Mouse (Mus musculus) T-helper 1 cell (primary cell): ENCODE measurements around the gene Mycbpap.

Source experiments
- in situ Hi-C: fragments of 300-600 bp; cut with MboI, MseI; formaldehyde crosslinking; loops from one replicate; pipeline ENCODE4 v1.15.1; 2025; ENCODE audit warnings: high pct_unique_total_duplicates

Mycbpap gene

GRCm38 (mm10) chr11:94521219-94521843, at the start of gene Mycbpap:
Gene Mycbpap (minus strand): TSS chr11:94521742.
- in situ Hi-C loops = no loop called here

DNA sequence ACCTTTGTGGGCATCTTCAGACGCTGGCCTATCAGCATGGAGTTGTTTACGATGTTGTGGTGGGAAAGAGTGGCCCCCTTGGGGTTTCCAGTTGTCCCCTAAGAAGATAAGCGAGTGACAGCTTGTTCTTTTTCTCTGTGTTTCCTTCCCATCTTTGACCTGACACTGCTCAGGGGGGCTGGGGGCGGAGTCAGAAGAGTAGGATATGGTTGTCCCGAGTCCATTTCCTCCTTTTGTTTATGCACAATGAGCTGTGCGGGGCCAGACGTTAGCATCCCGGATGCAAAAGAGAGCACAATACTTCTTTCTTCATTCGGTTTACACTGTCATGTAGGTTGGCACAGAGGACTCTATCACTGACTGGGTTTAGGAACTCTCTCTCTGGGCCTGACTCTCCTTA, 49.1 kb upstream of the Mycbpap start:
- in situ Hi-C loops = no loop called here

- in situ Hi-C loops = no loop called here
Measured at GRCm38 (mm10) chr11:94567326-94567725, 45.8 kb upstream of the Mycbpap start.

GRCm38 (mm10) chr11:94566534-94566933, 45.0 kb upstream of the Mycbpap start:
- in situ Hi-C loops = no loop called here

- in situ Hi-C loops = no loop called here
Measured at GRCm38 (mm10) chr11:94565151-94565479, 43.6 kb upstream of the Mycbpap start.

DNA sequence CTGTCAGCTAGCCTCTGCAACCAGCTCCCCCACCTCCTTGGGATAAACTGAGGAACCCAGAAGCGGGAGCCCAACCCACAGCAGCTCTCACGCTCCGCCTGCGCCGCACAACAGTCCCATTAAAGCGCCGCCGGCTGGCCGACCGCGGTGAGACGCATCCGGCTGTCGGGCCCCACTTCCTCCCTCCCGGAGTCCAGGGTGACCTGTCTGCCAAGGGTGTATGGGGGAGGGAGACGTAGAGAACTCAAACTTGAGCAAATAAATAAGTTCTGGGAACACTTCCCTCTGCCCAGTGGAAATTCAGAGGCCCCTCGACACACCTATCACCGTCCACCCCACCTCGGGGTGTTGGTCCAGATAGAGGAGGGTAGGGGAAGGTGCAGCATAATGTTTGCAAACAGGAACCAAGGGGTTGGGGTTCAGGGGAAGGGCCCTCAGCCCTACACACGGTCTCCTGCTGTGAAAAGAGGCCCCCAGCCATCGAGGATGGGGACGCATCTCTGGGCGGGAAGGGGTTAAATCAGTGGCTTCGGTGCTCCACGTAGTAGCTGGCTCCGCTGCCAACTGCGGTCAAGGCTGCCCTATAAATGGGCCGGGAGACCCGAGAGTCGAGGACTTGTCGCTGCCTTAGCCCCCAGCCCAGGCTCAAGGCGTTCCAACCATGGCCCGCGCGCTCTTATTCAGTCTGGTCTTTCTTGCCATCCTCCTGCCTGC, 43.1 kb upstream of the Mycbpap start, which contains the start of gene Chad:
Gene Chad, plus strand, starts transcription at position 611 of the 714 bp plus-strand sequence.
- in situ Hi-C loops = no loop called here

GRCm38 (mm10) chr11:94563821-94564220, 42.3 kb upstream of the Mycbpap start:
- in situ Hi-C loops = no loop called here

GRCm38 (mm10) chr11:94563383-94563782, 41.8 kb upstream of the Mycbpap start:
- in situ Hi-C loops = no loop called here

- in situ Hi-C loops = no loop called here
Measured at GRCm38 (mm10) chr11:94558226-94558625, 36.7 kb upstream of the Mycbpap start.

- in situ Hi-C loops = no loop called here
Measured at GRCm38 (mm10) chr11:94550442-94550744, 28.9 kb upstream of the Mycbpap start.

GRCm38 (mm10) chr11:94549691-94550441, 28.3 kb upstream of the Mycbpap start:
- in situ Hi-C loops = no loop called here

- in situ Hi-C loops = no loop called here
Measured at GRCm38 (mm10) chr11:94548888-94549690, 27.5 kb upstream of the Mycbpap start, which contains the start of gene Rsad1. Gene Rsad1 (minus strand): TSS chr11:94549255.

DNA sequence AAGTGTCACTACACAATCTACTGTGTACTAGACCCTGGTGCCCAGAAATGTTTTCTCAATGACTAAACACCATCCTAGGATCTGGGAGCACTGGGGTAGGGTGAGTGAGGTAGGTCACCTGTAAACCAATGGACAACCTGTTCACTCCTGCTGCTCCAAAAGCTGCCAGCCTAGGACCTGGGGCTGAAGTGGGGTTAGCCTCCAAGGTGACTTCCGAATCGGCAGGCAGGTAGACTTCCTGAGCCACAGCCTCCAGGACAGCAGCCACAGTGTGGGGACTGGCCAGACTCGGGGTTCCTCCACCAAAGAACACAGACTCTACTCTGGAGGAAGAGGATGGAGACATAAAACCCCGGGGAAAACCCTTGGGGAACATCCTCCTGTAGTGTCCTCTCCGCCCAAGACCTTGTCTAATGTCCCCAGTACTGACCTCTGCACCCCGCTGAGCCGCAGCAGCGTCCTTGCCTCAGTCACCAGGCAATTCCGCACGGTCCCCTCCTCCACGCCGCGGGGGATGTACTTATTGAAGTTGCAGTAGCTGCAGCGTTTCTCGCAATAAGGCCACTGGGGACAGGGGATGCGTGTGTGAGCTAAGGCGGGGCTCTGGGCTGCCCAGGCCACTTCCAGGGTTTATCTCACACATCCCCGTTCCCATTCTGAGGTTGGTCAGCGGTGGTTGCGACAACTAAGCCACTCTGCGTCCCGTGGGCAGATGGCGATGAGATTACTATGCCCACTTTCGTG, 26.7 kb upstream of the Mycbpap start:
- in situ Hi-C loops = no loop called here

GRCm38 (mm10) chr11:94547271-94547670, 25.7 kb upstream of the Mycbpap start:
- in situ Hi-C loops = no loop called here

GRCm38 (mm10) chr11:94546381-94546780, 24.8 kb upstream of the Mycbpap start:
- in situ Hi-C loops = no loop called here

DNA sequence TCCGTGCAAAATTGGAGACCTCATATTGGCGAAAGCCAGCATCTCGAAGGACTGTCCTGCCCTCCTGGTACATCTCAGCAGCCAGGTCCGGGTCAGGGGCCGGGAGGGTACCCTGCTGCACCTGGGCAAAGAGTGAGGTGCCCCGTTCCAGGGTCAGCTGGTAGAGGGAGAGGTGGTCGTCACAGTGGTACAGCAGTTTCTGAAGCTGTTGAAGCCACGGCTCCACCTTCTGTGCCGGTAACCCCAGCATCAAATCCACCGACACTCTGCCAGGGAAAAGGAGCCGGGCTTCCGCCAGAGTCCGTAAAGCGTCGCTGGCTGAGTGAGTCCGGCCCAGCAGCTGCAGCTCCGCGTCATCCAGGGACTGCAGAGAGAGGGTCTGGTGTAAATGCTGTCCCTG, 22.9 kb upstream of the Mycbpap start:
- in situ Hi-C loops = no loop called here

- in situ Hi-C loops = no loop called here
Measured at GRCm38 (mm10) chr11:94543932-94544331, 22.4 kb upstream of the Mycbpap start.

DNA sequence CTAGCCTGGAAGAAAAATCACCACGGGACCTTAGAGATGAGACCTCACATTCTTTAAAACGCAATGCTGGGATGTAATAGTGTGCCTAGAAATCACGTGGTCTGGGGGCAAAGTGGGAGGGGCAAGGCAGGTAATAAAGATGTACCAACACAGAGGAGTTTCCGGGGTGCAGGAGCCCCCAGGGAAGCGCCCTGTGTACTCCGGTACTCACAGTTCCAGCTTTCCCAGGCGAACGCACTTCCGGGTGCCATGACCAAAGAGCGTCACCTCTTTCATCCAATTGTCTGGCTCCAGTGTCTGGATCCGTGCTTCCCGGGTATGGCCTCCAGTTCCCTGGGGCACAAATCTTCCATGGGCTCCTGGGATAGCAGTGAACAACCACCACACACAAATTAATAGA, 21.8 kb upstream of the Mycbpap start:
- in situ Hi-C loops = no loop called here

DNA sequence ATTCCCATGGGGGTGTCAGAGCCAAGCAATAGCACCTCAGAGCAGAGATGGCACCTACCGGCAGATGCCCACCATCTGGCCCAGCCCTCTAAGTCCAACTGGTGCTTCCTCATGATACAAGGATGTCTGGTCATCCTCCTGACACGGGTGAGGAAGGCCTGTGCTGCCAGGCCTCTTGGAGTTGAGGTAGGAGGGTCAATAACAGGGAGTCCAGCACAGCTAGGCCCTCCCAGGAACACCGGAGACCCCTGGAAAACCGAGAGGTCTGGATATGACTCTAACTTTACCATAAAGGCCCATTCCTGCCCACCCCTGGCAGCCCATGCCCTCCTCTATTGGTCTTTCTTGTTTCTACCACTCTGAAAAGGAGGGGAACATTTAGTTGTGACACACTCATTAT, 20.9 kb upstream of the Mycbpap start:
- in situ Hi-C loops = no loop called here

DNA sequence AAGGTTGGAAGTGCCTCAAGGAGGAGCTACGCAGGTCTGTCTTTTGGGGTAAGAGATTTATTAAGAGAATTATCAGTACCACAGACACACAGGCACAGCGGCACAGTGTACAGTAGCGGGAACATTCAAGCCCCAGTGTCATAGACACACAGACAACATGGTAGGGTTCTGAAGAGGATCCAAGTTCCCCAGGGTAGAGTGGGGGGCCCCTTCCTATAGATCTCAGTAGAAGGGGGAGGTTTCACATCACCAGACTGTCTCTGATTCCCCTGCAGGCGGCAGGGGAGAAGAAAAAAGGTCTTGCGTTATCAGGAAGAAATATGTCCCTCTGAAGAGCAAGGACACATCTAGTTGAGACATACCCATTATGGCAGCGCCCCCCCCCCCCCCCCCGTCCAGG, 18.2 kb upstream of the Mycbpap start:
- in situ Hi-C loops = no loop called here

GRCm38 (mm10) chr11:94538733-94539292, 17.3 kb upstream of the Mycbpap start:
- in situ Hi-C loops = no loop called here
